Mouse (Mus musculus) mouse embryonic stem cell (cell line): Measurements from ENCODE around the gene Ndc80.

ENCODE experiments used
- in situ Hi-C, 2 experiments: fragments of 300-500 bp; cut with MboI; formaldehyde crosslinking; loops; 1 replicate in 1 of 2; 3 replicates in 1 of 2; pipeline ENCODE4 v1.14.3; 2019 to 2020; ENCODE audit warnings: low sequenced_read_pairs in 2 of 2, low pct_unique_long_range_greater_than_20kb in 1 of 2, mixed read lengths in 1 of 2; ENCODE audit not compliant: unreplicated experiment in 1 of 2

Ndc80 gene

DNA sequence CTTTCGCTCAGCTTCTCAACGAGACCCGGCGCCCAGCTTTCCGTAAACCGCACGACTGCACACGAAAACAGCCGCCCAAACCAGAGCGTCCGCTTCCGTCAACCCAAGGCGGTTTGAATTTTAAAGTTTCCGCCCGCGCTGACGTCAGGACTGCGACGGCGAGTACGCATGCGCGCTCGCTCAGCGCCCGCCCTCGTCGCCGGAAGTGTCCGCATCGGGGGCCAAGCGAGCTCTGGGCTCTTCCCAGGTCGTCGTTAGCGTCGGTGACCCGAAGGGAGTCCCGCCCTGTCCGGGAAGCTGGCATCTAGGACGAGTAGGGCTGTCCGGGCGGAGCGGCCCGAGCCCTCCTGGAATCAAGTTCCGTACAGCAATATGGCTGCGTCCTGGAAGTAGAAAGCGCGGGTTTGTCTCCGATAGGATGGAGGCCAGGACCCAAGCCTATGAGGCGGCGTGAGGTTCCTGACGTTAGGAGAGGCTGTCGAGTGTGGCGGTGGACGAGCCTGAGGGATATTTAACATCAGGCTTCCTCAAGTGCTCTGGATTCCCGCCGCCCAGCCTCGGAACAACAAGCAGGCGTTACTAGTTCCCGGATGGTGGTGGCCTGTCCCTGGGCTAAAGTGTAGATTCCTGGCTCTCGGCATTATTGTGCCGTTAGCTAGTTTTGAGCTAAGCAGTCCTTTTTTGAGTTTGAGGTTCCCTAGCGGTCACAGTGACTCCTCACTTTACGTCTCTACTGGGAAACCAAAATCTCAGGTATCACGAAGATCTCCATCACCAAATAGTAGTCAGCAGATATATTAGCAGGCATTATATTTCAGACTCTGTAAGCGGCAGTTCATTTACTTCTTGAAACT, at the start of gene Ndc80:
Gene Ndc80, minus strand, starts transcription at position 147 of the 854 bp plus-strand sequence.
- in situ Hi-C loops, result loop anchor here in 1 of 2 experiments (25.0 kb wide), 1 partner anchor 335 kb away; no protein-coding TSS in a partner anchor

DNA sequence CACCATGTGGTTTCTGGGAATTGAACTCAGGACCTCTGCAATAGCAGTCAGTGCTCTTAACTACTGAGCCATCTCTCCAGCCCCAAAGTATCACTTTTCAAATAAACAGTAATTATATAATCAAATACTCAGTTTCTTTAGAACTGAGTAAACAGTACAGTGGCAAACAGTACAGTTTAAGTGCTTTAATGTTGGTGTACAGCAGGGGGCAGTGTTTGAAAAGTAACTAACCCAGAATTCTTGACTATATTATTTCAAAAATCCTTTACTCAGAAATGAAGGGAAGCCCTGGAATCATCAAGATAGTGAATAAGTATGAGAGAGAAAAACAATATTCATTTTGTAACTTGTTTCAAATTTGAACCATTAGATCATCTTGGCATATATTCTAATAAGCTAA, 35.0 kb upstream of the Ndc80 start:
- in situ Hi-C loops, result loop anchor here in 1 of 2 experiments (25.0 kb wide), 1 partner anchor 326 kb away; no protein-coding TSS in a partner anchor

DNA sequence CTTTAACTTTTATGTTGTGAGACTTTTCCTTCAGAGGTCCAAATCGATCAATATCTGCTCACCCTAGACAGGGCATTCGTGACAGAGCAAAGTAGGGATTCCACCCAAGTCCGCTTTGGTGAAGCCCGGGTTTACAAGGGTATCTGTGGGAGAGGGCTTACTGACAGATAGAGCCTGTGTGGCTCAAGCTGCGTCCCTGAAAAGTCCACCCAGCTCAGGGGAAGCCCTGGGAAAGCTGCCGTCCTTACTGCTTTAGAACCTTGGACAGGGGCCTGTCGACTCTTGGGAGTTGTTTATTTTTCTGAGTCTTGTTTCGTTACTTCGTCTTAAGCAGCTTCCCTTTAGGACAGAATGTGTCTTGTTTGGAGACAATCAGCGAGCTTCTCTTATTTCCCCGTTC, 26.2 kb upstream of the Ndc80 start:
- in situ Hi-C loops, result loop anchor here (10.0 to 25.0 kb wide), 3 partner anchors 112 to 334 kb away; partner anchors contain the start of gene Togaram2 (in 1 of the 2)

DNA sequence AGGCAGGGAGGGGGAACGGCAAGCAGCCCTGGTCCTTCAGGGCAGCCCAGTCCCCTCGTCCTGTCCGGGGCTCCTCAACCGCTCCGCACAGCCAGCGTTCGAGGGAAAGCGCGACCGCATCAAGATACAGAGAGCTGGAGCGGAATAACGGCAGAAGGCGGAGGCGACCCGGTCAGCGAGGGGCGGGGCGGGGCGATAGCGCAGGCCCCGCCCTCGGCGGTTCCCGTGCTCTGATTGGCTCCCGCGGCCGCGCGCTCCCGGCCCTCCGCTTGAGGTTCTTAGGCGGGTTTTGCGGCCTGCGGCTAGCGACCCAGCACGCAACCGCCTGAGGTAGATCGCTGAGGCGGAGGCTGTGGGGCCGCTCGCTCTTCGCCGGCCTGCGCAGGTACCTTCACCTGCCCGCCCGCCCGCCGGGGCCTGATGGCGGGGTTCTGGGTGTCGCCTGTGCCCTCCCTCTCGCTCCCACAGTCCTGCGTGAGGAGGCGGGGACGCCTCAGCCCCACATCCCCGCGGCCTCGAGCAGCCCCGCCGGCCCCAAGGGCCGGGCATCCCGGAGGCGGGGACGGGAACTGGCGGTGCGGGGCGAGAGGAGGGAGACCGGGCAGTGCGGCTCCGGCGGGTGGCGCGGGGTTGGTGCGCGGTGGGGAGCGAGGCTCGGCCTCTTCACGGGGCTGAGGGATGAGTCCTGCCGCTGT, 25.2 kb upstream of the Ndc80 start, which contains the start of gene Spdya:
Gene Spdya, plus strand, starts transcription at position 305 of the 695 bp plus-strand sequence.
- in situ Hi-C loops, result loop anchor here (10.0 to 25.0 kb wide), 3 partner anchors 113 to 335 kb away; partner anchors contain the start of gene Togaram2 (in 1 of the 2)

DNA sequence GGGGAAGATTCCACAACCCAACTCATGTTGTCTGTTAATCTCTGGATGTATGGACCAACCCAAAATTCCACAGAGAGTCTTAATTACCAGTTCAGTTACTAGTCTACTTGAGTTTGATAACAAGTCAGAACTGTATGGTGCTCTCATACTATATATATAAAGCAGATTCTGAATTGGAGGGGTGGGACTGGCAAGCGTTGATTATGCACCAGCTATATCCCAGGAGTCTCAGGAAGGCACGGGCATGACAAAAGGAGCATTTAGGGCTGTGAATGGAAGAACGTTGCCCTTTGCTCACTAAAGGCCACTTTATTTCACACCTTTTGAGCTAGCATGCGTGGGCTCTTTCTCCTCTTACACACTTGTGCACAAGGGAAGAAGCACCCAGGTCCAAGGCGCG, 24.7 kb upstream of the Ndc80 start:
- in situ Hi-C loops, result loop anchor here (10.0 to 25.0 kb wide), 3 partner anchors 113 to 336 kb away; partner anchors contain the start of gene Togaram2 (in 1 of the 2)

DNA sequence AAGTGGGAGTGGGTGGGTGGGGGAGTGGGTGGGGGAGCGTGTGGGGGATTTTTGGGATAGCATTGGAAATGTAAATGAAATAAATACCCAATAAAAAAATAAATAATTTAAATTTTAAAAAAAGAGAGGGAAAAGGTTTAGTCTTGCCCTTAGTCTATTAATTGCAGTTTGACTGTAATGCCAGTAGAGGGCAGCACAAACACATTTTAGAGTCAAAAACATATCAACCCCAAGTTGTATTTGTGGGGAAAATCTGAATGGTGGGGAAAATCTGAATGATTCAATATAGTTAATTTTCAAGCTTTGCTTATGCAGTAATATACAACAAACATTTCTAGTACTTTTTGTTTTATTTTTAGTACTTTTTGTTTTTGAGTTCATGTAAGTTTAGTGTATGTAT, 21.9 kb upstream of the Ndc80 start:
- in situ Hi-C loops, result loop anchor here in 1 of 2 experiments (25.0 kb wide), 1 partner anchor 314 kb away; no protein-coding TSS in a partner anchor

DNA sequence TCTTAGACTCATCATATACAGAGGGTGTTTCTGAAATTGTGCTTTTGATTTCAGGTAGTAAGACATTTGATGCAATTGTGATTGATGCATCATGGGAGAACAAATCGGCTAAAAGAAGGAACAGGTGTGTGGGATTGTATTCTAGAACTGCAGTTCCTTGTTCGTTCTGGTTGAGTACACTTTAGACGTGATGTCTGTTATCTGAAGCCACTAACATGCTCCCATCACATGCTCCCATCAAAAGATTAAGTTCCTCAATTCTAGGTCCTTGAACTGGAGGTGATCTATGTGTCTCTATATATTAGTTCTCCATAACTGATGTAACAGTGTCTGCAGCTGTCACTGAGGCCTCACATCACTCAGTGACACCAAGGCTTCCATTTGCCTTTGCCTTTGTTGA, 10.5 kb upstream of the Ndc80 start:
- in situ Hi-C loops, result loop anchor here in 1 of 2 experiments (25.0 kb wide), 1 partner anchor 325 kb away; no protein-coding TSS in a partner anchor

DNA sequence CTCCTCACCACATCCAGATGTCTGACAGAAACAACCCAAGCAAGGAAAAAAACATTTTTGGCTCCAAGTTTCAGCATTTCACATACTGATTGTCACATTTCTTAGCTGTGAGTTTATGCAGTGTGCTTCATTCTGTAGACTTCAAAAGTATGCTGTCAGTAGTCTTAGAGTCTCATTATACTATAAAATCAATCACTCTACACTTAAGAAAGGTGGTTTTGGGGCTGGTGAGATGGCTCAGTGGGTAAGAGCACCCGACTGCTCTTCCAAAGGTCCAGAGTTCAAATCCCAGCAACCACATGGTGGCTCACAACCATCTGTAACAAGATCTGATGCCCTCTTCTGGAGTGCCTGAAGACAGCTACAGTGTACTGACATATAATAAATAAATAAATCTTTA, 8.9 kb upstream of the Ndc80 start:
- in situ Hi-C loops, result loop anchor here in 1 of 2 experiments (25.0 kb wide), 1 partner anchor 327 kb away; no protein-coding TSS in a partner anchor

DNA sequence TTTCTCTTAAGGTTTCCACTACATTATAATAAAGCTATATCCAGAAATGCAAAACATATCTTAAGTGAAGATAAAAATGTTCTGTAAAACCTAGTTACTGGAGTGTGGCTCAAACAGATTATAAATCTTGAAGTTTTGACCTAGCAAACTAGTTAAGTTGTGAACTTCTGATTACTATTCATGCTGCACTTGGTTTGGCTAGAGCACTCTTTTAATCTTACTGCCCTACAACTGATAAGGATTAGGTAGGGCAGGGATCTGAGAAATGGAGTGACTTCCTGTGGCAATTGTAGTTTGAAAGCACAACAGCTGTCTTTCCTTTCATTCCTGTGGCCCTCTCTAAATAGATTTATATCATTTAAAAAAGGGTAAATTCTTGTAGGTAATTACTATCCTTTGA, 1.4 kb upstream of the Ndc80 start:
- in situ Hi-C loops, result loop anchor here in 1 of 2 experiments (25.0 kb wide), 1 partner anchor 334 kb away; no protein-coding TSS in a partner anchor

DNA sequence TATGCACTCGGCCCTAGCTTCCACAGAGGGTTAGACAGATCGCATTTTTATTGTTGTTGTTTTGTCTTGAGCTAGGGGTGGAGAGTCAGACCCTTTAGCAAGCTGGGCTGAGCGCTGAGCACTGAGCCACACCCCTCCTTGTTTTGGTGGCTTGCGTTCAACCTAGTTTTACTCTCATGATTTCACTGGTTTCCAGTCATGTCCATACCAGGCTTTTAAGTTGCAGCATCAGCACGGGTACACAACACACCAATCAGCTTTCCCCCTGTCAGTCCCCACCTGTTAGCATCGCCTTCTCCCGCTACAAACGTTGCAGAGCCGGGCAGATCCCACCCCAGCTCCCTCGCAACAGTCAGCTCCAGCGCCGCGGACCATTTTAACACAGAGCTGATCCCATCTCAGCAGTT, 352 bp downstream of the Ndc80 start:
- in situ Hi-C loops, result loop anchor here in 1 of 2 experiments (25.0 kb wide), 1 partner anchor 336 kb away; no protein-coding TSS in a partner anchor

DNA sequence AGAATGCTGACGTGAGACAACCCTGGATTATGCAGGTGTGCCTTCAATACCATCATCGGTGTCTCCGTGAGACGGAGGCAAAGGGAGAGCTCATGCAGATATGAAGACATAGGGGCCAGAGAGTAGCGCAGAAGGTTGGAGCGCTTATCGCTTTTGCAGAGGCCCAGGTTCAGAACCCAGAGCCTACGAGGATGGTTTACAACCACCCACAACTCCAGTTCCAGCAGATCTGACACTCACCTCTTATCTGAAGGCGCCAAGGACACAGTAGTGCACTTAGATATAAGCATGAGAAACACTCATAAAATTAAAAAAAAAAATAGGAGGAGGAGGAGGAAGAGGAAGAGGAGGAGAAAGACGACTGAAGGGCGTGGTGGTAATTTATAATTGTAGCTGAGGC, 16.4 kb downstream of the Ndc80 start:
- in situ Hi-C loops, result no loop called here

DNA sequence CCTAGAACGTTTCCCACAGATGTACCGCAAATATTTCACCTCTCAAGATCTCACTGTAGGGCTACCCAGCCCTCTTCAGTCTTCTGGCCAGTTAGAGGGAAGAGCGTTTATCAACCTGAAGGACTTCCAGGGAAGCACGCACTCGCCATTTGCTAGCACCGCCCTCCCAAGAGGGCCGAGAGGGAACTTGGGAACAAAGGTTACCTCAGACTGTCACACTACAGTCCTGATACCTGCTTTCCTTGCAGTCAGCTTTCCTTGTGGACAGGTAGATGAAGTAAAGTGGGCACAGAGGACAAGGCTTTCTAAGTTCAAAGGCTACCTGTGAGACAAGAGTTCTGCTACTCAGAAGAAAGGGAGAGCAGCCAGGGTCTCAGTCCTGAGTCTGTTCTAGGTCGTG, 19.8 kb downstream of the Ndc80 start:
- in situ Hi-C loops, result no loop called here

DNA sequence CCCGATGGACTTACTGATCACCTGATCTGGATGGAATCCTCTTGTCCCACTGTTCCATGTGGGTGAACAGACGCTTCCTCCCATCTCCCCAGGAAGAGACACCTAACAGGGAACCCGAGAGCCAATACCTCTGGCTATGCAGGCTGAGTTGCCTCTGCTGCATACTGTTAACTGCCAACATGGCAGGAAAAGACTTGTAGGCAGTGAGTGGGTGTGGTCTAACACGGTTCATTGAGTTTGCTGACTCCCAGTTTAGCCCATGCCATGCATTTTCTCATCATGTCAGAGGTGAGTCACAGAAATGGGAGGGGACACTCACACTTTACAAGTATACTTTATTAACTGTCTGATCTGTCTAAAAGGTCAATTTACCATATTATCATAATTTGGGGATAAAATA, 30.9 kb downstream of the Ndc80 start:
- in situ Hi-C loops, result no loop called here

DNA sequence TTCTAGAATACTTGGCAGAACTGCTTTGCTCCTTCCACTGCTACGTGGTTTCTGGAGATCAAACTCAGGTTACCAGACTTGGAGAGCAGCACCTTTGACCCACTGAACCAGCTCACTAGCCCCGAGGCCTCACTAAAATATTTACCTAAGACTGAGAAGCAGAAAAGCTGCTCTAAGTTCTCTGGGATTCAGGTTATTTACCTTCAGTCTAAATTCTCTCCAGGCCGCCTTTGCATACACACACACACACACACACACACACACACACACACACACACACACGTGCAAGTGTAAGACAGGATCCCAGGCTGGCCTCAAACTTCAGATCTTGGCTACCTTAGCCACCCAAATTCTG, 35.3 kb downstream of the Ndc80 start:
- in situ Hi-C loops, result no loop called here

DNA sequence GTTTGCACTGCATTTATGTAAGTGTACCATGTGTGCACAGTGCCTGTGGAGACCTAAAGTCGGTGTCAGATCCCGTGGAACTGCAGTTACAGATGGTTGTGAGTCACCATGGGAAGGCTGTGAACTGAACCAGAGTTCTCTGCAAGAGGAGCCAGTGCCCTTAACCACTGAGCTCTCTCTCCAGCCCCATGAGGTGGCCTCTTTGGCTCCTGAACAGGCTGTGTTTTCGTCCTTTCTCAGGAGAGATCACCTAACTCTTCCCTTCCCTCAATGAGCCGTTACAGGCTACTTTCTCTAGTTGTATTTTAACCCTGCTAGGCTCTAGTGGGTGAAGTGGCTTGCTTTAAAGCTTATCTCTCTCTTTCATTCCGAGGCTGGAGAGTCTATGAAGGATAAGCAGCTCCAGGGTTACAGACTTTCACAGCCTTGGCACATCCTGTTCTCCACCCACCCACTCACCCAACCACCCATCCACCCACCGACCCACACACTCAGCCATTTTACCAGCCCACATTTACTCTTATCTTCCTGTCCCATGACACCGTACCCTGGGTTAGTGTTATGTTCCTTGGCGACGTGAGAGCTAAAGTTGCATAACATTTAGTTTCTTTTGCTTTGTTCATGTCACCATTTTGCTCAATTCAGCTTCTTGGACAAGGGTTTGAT, 35.9 kb downstream of the Ndc80 start:
- in situ Hi-C loops, result no loop called here

DNA sequence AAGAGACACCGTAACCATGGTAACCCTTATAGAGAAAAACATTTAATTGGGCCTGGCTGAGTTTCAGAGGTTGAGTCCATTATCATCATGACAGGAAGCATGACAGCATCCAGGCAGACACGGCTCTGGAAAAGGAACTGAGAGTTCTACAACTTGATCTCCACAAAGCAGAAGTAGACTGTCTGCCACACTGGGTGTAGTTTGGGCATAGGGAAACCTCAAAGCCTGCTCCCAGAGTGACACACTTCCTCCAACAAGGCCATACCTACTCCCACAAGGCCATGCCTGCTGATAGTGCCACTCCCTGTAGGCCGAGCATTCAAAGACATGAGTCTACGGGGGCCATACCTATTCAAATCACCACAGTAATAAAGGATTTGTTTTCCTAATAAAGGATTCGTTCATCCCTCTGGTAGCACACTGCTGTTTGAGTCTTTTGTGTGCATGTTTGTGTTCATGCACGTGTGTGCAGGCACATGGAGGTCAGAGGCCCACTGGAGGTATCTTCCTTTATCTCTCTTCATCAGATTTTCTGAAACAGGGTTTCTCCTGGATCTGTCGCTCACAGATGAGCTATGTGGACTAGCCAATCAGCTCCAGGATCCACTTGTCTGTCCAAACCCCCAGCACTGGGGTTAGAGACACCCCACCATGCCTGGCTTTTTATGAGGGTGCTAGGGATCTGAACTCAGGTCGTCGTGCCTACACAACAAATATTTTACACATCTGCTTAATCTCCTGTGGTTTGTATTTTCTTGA, 36.8 kb downstream of the Ndc80 start:
- in situ Hi-C loops, result no loop called here

DNA sequence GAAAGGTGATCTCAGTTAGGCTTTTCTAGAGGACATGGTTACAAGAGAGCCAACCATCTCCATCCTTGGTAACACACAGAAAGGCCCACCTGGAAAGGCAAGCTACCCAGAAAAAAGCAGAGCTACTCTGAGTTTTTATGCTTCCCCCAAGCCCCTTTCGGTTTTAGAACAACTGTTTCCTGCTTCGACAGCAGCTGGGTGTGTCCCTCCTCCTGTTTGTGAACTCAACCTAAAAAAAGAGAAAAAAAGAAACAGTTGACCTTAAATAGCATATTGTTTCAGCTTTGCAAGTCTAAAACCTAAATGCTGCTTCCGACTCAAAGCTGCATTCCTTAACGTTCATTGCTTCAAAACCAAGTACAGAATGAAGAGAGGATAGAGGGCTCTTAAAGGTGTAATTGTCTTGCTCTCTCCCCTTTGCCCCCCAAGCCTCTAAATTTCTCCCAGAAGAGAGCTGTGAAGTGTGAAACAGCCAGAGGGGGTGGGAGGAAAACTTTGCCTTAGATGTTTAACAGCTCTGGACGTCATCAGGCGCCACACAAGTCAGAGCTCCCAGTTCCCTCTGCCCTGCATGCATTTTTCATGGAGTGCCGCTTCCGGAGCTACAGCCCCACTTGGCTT, 40.3 kb downstream of the Ndc80 start:
- in situ Hi-C loops, result no loop called here
